Mouse (Mus musculus): Measurements from ENCODE around the gene Rps15.

DNA sequence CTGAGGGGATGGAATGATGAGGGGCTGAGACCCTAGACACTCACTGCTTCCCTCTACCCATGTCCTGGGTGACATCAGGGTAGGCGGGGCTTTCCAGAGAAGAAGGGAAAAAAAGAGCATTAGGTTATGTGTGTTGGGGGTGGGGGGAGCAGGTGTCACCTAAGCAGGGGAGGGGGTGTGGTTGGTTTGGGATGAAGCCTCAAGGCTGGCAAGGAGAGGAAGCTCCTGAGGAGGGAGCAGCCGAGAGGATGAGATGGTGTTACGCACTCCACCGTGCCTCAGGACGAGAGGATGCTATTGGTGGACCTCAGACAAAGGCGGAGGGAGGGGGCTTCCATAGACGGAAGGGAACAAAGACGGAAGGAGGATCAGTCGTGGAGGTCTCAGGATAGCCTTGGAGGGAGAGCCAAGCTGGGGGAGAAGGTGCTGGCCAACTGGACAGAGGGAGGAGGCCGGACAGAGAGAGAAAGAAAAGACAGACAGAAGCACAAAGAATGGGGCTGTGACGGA, 8.5 kb downstream of the Rps15 start:
- TF ChIP-seq CTCF (IDR thresholded peaks at IDR 0.05; ENCODE audit: borderline replicate concordance, extremely low read depth, insufficient read depth, insufficient read length) (no peak), POLR2A (IDR thresholded peaks at IDR 0.05; ENCODE audit: borderline replicate concordance, extremely low read depth, insufficient read depth, insufficient read length, poor library complexity, severe bottlenecking) (peak; percentile 27; the same call in 1 of the 2 replicates)
